Mouse (Mus musculus) MEL (cell line): Measurements from ENCODE around the gene Tmprss7. TPM values are rescaled to one million over a fixed set of nuclear protein-coding genes. Genes with fewer than 3 reads are reported as not detected.

Experiments used
- DNase-seq: peaks from one replicate; pipeline ENCODE4 v3.0.0; 2011; ENCODE audit warnings: low read depth, low spot score
- H3K27ac ChIP-seq: 2 replicates; pipeline ENCODE4 v1.5.1; 2012; ENCODE audit warnings: low read depth, mild to moderate bottlenecking, control low read depth, low read length, moderate library complexity; ENCODE audit not compliant: control insufficient read depth
- H3K27me3 ChIP-seq, 2 experiments: fragments of 150-350 bp in 1 of 2; sonication (generic) in 1 of 2; 2 replicates each; pipeline ENCODE4 v1.6.1; 2012; ENCODE audit warnings: low read length in 2 of 2, mild to moderate bottlenecking in 2 of 2, improper control_type of control experiment in 1 of 2, moderate library complexity in 1 of 2; ENCODE audit not compliant: insufficient read depth in 2 of 2, control insufficient read depth in 1 of 2
- H3K36me3 ChIP-seq, 2 experiments: 2 replicates each; pipeline ENCODE4 v1.6.1; 2012 to 2014; ENCODE audit warnings: low read length in 2 of 2, improper control_type of control experiment in 1 of 2, inconsistent platforms in 1 of 2, mild to moderate bottlenecking in 1 of 2; ENCODE audit not compliant: insufficient read depth in 2 of 2, control insufficient read depth in 1 of 2
- H3K4me1 ChIP-seq, 2 experiments: fragments of 150-350 bp in 1 of 2; sonication (generic) in 1 of 2; 2 replicates each; pipeline ENCODE4 v1.6.1; 2012; ENCODE audit warnings: low read length in 2 of 2, improper control_type of control experiment in 1 of 2, mild to moderate bottlenecking in 1 of 2; ENCODE audit not compliant: insufficient read depth in 2 of 2, control insufficient read depth in 1 of 2
- H3K4me3 ChIP-seq, 2 experiments: fragments of 150-350 bp in 1 of 2; sonication (generic) in 1 of 2; 2 replicates each; pipeline ENCODE4 v1.5.1; 2012; ENCODE audit warnings: low read depth in 2 of 2, low read length in 2 of 2, mild to moderate bottlenecking in 2 of 2, moderate library complexity in 2 of 2, control low read depth in 1 of 2, improper control_type of control experiment in 1 of 2; ENCODE audit not compliant: control insufficient read depth in 1 of 2, insufficient read depth in 1 of 2
- H3K79me2 ChIP-seq: 2 replicates; pipeline ENCODE4 v1.6.1; 2012; ENCODE audit warnings: mild to moderate bottlenecking, low read length, moderate library complexity; ENCODE audit not compliant: control insufficient read depth, poor library complexity, insufficient read depth
- H3K9ac ChIP-seq: 2 replicates; pipeline ENCODE4 v1.6.1; 2012; ENCODE audit warnings: low read depth, mild to moderate bottlenecking, control low read depth, low read length, moderate library complexity; ENCODE audit not compliant: control insufficient read depth, poor library complexity, severe bottlenecking
- H3K9me3 ChIP-seq: fragments of 150-350 bp; sonication (generic); replicated peaks from 2 replicates; pipeline ENCODE4 v1.6.1; 2012; ENCODE audit warnings: mild to moderate bottlenecking, low read length, improper control_type of control experiment, moderate library complexity; ENCODE audit not compliant: insufficient read depth
- CHD1 ChIP-seq: IDR thresholded peaks from 2 replicates; pipeline ENCODE4 v1.6.1; 2012; ENCODE audit warnings: low read depth, mild to moderate bottlenecking, inconsistent platforms, low read length, improper control_type of control experiment
- E2F4 ChIP-seq: IDR thresholded peaks from 2 replicates; pipeline ENCODE4 v1.6.1; 2011; ENCODE audit warnings: low read depth, low read length, improper control_type of control experiment, borderline replicate concordance
- ETS1 ChIP-seq: IDR thresholded peaks from 2 replicates; pipeline ENCODE4 v1.6.1; 2012; ENCODE audit warnings: low read depth, mild to moderate bottlenecking, inconsistent platforms, low read length, improper control_type of control experiment, moderate library complexity
- GATA1 ChIP-seq: IDR thresholded peaks from 2 replicates; pipeline ENCODE4 v1.6.1; 2011; ENCODE audit warnings: low read depth, low read length, improper control_type of control experiment
- JUND ChIP-seq: IDR thresholded peaks from 2 replicates; pipeline ENCODE4 v1.6.1; 2011; ENCODE audit warnings: low read depth, mild to moderate bottlenecking, improper control_type of control experiment, low read length
- KAT2A ChIP-seq: conservative IDR thresholded peaks from 2 replicates; pipeline ENCODE4 v1.6.1; 2012; ENCODE audit warnings: low read depth, low read length, improper control_type of control experiment, inconsistent platforms
- MAFK ChIP-seq: IDR thresholded peaks from 2 replicates; pipeline ENCODE4 v1.6.1; 2011; ENCODE audit warnings: low read depth, mild to moderate bottlenecking, low read length, improper control_type of control experiment, borderline replicate concordance
- MAX ChIP-seq: IDR thresholded peaks from 2 replicates; pipeline ENCODE4 v1.6.1; 2011; ENCODE audit warnings: low read length, improper control_type of control experiment
- MXI1 ChIP-seq: IDR thresholded peaks from 2 replicates; pipeline ENCODE4 v1.6.1; 2011; ENCODE audit warnings: mild to moderate bottlenecking, low read depth, low read length, improper control_type of control experiment
- POLR2A ChIP-seq, 2 experiments: IDR thresholded peaks; 2 replicates each; pipeline ENCODE4 v1.6.1; 2011 to 2012; ENCODE audit warnings: low read length in 2 of 2, mild to moderate bottlenecking in 2 of 2, control low read depth in 1 of 2, improper control_type of control experiment in 1 of 2, low read depth in 1 of 2, moderate library complexity in 1 of 2; ENCODE audit not compliant: control insufficient read depth in 1 of 2, insufficient read depth in 1 of 2, poor library complexity in 1 of 2
- POLR2AphosphoS2 ChIP-seq: IDR thresholded peaks from 2 replicates; pipeline ENCODE4 v1.6.1; 2011; ENCODE audit warnings: low read length, improper control_type of control experiment
- POLR2AphosphoS5 ChIP-seq: IDR thresholded peaks from 2 replicates; pipeline ENCODE4 v1.6.1; 2012; ENCODE audit warnings: low read depth, borderline replicate concordance, mild to moderate bottlenecking, inconsistent platforms, low read length, moderate library complexity, mixed read lengths
- RAD21 ChIP-seq: IDR thresholded peaks from 2 replicates; pipeline ENCODE4 v1.6.1; 2011; ENCODE audit warnings: mild to moderate bottlenecking, low read depth, low read length, improper control_type of control experiment
- RCOR1 ChIP-seq: IDR thresholded peaks from 2 replicates; pipeline ENCODE4 v1.6.1; 2012; ENCODE audit warnings: low read depth, mild to moderate bottlenecking, inconsistent platforms, low read length, improper control_type of control experiment
- TAL1 ChIP-seq: IDR thresholded peaks from 2 replicates; pipeline ENCODE4 v1.6.1; 2012; ENCODE audit warnings: mild to moderate bottlenecking, inconsistent platforms, low read length, moderate library complexity, mixed read lengths
- TBP ChIP-seq: IDR thresholded peaks from 2 replicates; pipeline ENCODE4 v1.8.0; 2011; ENCODE audit warnings: low read depth, low read length, improper control_type of control experiment
- UBTF ChIP-seq: IDR thresholded peaks from 2 replicates; pipeline ENCODE4 v1.6.1; 2012; ENCODE audit warnings: low read depth, mild to moderate bottlenecking, inconsistent platforms, low read length, improper control_type of control experiment, moderate library complexity, borderline replicate concordance; ENCODE audit not compliant: insufficient read depth
- USF1 ChIP-seq: IDR thresholded peaks from 2 replicates; pipeline ENCODE4 v1.6.1; 2014; ENCODE audit warnings: low read depth, mild to moderate bottlenecking, inconsistent platforms, low read length, improper control_type of control experiment, moderate library complexity
- ZC3H11A ChIP-seq: IDR thresholded peaks from 2 replicates; pipeline ENCODE4 v1.6.1; 2012; ENCODE audit warnings: low read depth, mild to moderate bottlenecking, inconsistent platforms, low read length, improper control_type of control experiment
- ZKSCAN1 ChIP-seq: IDR thresholded peaks from 2 replicates; pipeline ENCODE4 v1.6.1; 2012; ENCODE audit warnings: low read depth, mild to moderate bottlenecking, inconsistent platforms, low read length, improper control_type of control experiment, moderate library complexity
- ZMIZ1 ChIP-seq: IDR thresholded peaks from 2 replicates; pipeline ENCODE4 v1.6.1; 2012; ENCODE audit warnings: low read depth, mild to moderate bottlenecking, inconsistent platforms, low read length, improper control_type of control experiment, moderate library complexity
- ZNF384 ChIP-seq: IDR thresholded peaks from 2 replicates; pipeline ENCODE4 v1.6.1; 2012; ENCODE audit warnings: low read depth, mild to moderate bottlenecking, inconsistent platforms, low read length, improper control_type of control experiment
- polyA plus RNA-seq, 2 experiments: library from polyadenylated mRNA; stranded (reverse) in 1 of 2; unstranded in 1 of 2; fragments of >175 nt in 1 of 2; fragments of >200 nt in 1 of 2; gene quantifications; 2 replicates each; pipeline versions ENCODE4 v1.2.1 to v1.2.4; 2012; ENCODE audit warnings: low replicate concordance in 2 of 2, low read depth in 1 of 2; ENCODE audit not compliant: insufficient read length in 2 of 2, insufficient read depth in 1 of 2, missing spikeins in 1 of 2
- total RNA-seq: library from RNA; depleted of rRNA; stranded (reverse); fragments of 300-350 nt; gene quantifications from 2 replicates; pipeline ENCODE4 v1.2.3, GENCODE M21; 2012

The Tmprss7 gene
- total and polyA plus RNA-seq, 3 experiments: 0.04 TPM; not detected in 1

GRCm38 (mm10) chr16:45723172-45723901 is 29.9 kb upstream of the Tmprss7 start:
- Histone ChIP-seq H3K4me3 (no peak overlapping the region), H3K27ac (no peak overlapping the region), H3K27me3 (no peaks in the 10 kb centered on the region), H3K4me1 (no peaks in the 10 kb centered on the region), H3K9ac (no peak overlapping the region), H3K79me2 (no peaks in the 10 kb centered on the region), H3K36me3 (no peaks in the 10 kb centered on the region), H3K9me3 (no peaks in the 10 kb centered on the region)
- no peak for DNase-seq
- no peak for TF ChIP-seq ZKSCAN1
- no peak for TF ChIP-seq CHD1
- no peak for TF ChIP-seq E2F4
- no peak for TF ChIP-seq TAL1
- no peak for TF ChIP-seq MAFK
- no peak for TF ChIP-seq POLR2AphosphoS5
- TF ChIP-seq KAT2A: no peak
- no peak for TF ChIP-seq MAX
- TF ChIP-seq JUND: no peak
- no peak for TF ChIP-seq TBP
- TF ChIP-seq POLR2AphosphoS2: no peak
- TF ChIP-seq ZNF384: no peak
- no peak for TF ChIP-seq GATA1
- no peak for TF ChIP-seq UBTF
- no peak for TF ChIP-seq RAD21
- no peak for TF ChIP-seq USF1
- no peak for TF ChIP-seq POLR2A (IDR thresholded peaks at IDR 0.05; ENCODE audit: control insufficient read depth in 1 of 2, insufficient read depth in 1 of 2, low read depth in 1 of 2, low read length in 2 of 2, poor library complexity in 1 of 2)
- no peak for TF ChIP-seq ZC3H11A
- no peak for TF ChIP-seq ZMIZ1

GRCm38 (mm10) chr16:45722460-45722951 is 29.0 kb upstream of the Tmprss7 start:
- no peak for DNase-seq
- Histone ChIP-seq H3K79me2 (no peaks in the 10 kb centered on the region), H3K9ac (no peak overlapping the region), H3K27ac (no peak overlapping the region), H3K4me3 (no peak overlapping the region), H3K36me3 (no peaks in the 10 kb centered on the region), H3K4me1 (no peaks in the 10 kb centered on the region), H3K9me3 (no peaks in the 10 kb centered on the region), H3K27me3 (no peaks in the 10 kb centered on the region)
- TF ChIP-seq RCOR1 (no peak), POLR2A (IDR thresholded peaks at IDR 0.05; ENCODE audit: control insufficient read depth in 1 of 2, insufficient read depth in 1 of 2, low read depth in 1 of 2, low read length in 2 of 2, poor library complexity in 1 of 2) (no peak), ETS1 (no peak), TBP (no peak), JUND (no peak), MXI1 (no peak)
- TF ChIP-seq, all 39 proteins: peak for 0
